Mouse (Mus musculus) heart, postnatal 4 days (tissue): ENCODE measurements around the gene Pomc. TPM values are rescaled to one million over a fixed set of nuclear protein-coding genes. Genes with fewer than 3 reads are reported as not detected.
"Not testable (repeated sequence)": the region's sequence is repeated elsewhere in the genome, so short reads cannot be mapped to it uniquely, and the experiment has no call there.

Source experiments
- DNase-seq: peaks from one replicate; pipeline ENCODE4 v3.0.0; 2021
- total RNA-seq, 2 experiments: library from RNA; stranded (reverse); gene quantifications; 2 replicates each; pipeline ENCODE4 v1.2.3; 2021

The Pomc gene
- under 1 TPM in 1 of 2 experiments, not detected in 1; 0.29 TPM for total RNA-seq

- DNase-seq = no peak
Measured at GRCm38 (mm10) chr12:3954651-3955050, at the start of gene Pomc. Gene Pomc (plus strand): TSS chr12:3954951.

GRCm38 (mm10) chr12:3905436-3905835 is 49.3 kb upstream of the Pomc start:
- no peak for DNase-seq

GRCm38 (mm10) chr12:3906308-3906707 is 48.4 kb upstream of the Pomc start:
- DNase-seq = no peak

- no peak for DNase-seq
Measured at GRCm38 (mm10) chr12:3907008-3907407, 47.7 kb upstream of the Pomc start.

DNA sequence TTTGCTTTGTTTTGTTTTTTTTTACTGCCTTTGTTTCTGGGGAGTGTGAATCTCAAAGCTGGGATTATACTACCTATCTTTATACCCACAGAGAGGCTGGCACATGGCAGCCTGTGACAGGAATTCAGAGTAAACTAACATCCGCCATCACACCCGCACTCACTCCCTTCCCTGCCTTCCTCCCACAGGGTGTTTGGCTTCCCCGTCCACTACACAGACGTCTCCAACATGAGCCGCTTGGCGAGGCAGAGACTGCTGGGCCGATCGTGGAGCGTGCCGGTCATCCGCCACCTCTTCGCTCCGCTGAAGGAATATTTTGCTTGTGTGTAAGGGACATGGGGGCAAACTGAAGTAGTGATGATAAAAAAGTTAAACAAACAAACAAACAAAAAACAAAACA is 47.3 kb upstream of the Pomc start:
- no peak for DNase-seq

DNA sequence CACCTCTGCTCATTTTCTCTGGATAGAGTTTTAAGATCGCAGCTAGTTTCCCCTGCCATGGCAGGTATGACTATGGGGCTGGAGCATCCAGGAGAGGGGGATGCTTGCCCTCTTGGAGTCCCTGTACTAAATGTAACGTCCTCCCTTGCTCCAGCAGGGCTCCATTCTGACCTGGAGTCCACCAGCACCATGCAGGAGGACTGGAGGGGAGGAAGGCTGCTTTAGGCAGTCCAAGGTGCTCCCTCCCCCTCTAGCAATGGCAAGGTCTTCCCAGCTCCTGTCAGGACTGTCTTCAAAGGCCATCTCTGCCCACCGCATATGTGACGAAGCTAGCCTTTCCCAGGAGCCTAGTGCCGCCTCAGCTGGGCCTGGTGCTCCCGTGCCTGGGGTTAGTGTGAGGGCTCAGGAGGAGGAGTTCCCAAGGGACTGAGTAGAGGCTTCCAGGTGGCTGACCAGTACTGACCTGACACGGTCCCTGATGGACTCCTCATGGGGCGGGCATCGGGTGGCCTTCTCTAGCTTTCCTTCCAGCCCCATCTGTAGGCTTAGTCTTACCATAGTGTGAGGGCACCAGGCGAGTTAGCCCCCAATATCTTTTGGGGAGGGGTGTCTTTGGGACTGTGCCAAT is 44.2 kb upstream of the Pomc start:
- DNase-seq = peak; percentile 3

DNA sequence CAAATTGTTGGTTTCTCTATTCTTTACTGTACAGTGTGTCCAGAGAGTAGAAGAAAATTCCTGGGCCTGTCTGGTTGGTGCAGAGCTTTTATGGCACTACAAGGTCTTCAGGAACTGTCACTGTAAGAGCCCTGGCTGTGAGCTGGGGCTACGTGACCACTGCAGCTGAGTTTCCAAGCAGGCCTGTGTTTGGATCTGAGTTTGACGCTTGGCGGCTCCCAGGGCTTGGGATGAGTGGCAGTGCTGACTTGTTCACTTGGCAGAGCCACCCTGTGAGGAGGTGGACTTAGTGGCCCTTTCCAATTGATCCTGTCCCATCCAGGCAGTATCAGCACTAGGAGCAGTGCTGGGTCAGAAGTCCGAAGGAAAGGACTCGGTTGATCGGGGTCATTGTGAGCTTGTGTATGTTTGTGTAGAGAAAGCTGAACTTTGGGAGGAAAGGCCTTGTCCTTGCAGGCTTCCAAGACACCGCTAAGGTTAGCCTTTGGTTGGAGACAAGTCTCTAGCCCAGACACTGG is 42.9 kb upstream of the Pomc start:
- DNase-seq = peak; percentile 4

DNA sequence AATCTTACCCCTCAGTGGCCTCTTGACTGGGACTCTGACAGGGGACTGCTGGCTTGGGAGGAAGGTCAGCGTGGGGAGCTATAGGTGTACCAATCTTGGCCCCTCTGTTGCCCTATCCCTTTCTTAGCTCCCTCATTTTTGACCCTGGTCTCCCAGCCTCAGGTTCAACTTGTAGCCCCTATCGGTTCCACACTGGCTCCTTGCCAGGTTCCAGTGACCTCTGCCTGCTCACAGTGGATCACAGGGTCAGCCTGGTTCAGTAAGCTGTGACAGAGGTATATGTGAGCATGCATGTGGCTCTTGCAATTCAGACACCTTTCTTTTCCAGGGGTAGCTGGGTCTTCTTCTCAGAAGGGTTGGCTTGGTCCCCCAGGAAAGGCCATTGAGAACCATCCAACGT is 38.9 kb upstream of the Pomc start:
- DNase-seq = no peak

- DNase-seq = no peak
Measured at GRCm38 (mm10) chr12:3917668-3918341, 36.9 kb upstream of the Pomc start.

- DNase-seq = no peak
Measured at GRCm38 (mm10) chr12:3918577-3918976, 36.2 kb upstream of the Pomc start.

GRCm38 (mm10) chr12:3919423-3919822 is 35.3 kb upstream of the Pomc start:
- DNase-seq = no peak

DNA sequence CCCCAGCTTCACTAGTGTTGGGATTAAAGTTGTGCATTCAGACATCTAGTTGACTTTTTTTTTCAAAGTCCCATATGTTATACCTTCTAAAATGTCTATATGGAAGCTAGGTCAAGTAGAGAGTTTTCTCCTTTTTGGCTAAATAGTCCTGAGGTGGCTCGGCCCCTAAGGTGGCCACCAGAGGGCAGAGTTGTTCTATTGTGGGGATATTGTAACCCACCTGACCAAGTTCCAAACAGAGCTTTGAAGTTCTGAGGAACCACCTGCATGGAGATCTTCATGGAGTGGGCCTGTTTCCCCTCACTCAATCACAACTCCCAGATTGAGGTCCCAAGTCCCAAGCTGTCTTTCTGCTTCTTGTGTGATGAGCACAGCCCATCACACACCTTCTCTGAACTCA is 28.6 kb upstream of the Pomc start:
- peak; percentile 82 for DNase-seq

- peak; percentile 52 for DNase-seq
Measured at GRCm38 (mm10) chr12:3928841-3929240, 25.9 kb upstream of the Pomc start.

DNA sequence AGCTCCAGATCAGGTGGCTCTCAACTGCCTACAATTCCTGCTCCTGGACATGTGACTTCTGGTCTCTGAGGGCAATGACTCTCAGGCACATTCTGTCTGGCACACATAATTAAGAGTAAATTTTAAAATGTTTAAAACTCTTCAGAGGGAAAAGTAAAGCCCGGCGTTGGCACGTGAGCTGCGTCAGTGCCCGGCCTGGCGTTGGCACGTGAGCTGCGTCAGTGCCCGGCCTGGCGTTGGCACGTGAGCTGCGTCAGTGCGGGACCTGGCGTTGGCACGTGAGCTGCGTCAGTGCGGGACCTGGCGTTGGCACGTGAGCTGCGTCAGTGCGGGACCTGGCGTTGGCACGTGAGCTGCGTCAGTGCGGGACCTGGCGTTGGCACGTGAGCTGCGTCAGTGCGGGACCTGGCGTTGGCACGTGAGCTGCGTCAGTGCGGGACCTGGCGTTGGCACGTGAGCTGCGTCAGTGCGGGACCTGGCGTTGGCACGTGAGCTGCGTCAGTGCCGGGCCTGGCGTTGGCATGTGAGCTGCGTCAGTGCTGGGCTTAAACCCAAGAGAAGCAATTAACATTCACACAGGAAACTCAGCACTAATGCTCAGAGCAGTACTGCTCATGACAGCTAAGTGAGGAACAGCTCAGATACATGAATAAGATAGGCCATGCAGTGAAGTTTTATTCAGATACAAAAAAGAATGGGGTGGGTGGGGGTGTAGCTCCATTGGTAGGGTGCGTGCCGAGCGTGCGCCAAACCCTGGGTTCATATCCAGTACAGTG is 24.5 kb upstream of the Pomc start:
- DNase-seq = not testable (repeated sequence)

- no peak for DNase-seq
Measured at GRCm38 (mm10) chr12:3942026-3942425, 12.7 kb upstream of the Pomc start.

- DNase-seq = no peak
Measured at GRCm38 (mm10) chr12:3944454-3945073, 10.2 kb upstream of the Pomc start.

DNA sequence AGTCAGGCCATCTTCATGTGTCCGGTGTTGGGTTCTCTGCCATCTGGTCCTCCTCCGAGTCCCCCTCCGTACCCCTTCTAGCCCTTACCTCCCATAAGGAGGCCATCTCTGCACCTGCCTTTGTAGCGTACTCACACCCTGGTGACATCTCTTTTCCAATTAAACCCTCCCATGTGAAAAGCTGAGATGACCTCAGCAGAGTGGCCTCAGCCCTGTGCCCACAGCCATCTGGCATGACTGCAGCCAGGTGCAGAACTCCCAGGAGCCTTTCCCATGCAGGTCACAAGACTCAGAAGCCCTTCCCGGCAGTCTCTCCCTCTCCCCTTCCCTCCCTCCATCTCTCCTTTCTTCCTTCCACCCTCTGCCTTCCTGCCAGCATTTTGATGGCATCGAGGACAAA is 7.2 kb upstream of the Pomc start:
- no peak for DNase-seq

DNA sequence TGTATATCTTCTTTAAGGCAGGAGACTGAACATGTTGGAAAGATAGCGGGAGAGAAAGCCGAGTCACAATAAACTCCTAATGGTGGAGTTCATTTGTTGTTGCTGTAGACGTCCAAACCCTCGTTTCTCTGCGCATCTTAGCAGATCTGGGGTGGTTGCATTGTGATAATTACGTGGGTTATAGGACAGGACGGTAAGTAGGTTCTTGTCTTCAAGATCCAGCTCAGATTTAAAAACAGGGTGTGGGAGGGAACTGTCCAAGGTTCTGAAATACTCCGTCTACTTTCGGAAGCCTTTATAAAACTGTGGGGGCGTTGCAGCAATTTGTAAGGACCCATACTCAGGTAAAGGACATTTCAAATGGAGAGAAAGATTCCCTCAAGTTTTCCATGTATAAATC is 620 bp downstream of the Pomc start:
- no peak for DNase-seq

DNA sequence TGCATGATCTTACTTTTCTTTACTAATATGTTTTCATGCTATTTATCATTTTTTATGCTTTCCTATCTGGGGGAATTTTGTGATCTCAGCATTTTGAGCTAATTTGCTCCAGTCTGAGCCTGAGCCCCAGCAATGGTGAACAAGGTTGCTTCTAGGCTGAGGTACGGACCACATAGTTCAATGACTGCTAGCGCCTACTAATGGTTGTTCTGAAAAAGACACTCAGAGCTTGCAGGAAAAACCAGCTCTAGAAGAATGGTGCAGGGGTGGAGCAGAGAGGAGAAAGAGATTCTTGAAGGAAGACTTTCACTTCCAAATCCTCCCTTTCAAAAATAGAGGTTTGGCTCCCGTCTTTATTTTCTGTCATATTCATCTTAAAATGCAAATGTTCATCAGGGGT is 1.6 kb downstream of the Pomc start:
- no peak for DNase-seq

DNA sequence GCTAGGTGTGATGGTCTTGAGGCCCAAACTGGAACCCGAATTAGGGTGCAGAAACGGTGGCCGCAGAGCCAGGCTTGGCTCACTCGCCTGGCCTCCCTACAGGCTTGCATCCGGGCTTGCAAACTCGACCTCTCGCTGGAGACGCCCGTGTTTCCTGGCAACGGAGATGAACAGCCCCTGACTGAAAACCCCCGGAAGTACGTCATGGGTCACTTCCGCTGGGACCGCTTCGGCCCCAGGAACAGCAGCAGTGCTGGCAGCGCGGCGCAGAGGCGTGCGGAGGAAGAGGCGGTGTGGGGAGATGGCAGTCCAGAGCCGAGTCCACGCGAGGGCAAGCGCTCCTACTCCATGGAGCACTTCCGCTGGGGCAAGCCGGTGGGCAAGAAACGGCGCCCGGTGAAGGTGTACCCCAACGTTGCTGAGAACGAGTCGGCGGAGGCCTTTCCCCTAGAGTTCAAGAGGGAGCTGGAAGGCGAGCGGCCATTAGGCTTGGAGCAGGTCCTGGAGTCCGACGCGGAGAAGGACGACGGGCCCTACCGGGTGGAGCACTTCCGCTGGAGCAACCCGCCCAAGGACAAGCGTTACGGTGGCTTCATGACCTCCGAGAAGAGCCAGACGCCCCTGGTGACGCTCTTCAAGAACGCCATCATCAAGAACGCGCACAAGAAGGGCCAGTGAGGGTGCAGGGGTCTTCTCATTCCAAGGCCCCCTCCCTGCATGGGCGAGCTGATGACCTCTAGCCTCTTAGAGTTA is 5.2 kb downstream of the Pomc start:
- peak; percentile 90 for DNase-seq

DNA sequence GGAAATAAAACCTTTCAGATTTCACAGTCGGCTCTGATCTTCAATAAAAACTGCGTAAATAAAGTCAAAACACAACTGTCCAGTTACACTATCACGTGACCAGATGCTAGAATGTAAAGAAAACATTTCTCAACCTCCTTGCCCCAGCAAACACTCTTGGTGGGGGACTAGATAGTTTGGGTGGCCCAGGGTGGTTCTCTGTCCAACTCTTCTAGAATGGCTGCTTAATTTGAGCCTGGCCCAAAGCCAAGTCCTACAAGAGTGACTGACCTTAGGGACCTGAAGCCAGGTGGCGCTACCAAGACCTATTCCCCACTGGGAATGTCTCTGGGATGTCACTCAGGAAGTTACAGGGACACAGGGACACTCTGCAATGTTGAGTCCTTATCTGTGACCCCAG is 5.8 kb downstream of the Pomc start:
- DNase-seq = peak; percentile 30

DNA sequence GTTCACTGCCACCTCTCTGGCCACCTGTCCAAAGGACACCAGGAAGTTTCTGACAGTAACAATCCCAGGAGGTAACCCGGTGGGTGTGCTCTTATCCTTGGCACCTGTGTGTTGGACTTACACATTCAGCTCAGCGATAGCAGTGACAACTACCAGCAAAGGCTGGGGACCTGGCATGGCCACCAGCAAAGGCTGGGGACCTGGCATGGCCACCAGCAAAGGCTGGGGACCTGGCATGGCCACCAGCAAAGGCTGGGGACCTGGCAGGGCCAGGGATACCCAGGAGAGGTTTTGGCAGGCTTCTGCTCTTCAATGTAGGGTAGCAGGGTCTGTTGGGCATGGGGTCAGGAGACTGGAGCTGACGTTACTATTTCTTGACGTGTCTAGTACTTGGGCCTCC is 12.4 kb downstream of the Pomc start:
- no peak for DNase-seq
